In the genomic region with DNA sequence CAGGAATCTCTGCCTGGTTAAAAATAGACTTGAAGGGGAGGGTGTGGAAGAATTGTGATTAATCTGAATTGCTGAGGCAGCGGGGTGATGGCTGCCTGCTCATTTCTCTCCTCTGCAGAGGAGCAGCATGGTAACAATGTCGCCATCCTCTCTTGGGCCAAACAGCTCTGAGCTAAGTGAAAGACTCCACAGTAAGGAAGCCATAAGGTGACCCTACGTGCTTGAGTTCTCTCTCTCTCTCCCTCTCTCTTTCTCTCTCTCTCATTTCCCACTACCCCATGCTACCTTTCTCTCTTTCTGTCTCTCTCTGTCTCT, we compare ENCODE assay signal across 18 mouse cellular contexts. TPM values are rescaled to one million over a fixed set of nuclear protein-coding genes. Genes with fewer than 3 reads are reported as not detected.
DNase-seq lines count a peak whose midpoint lies in the region; ATAC-seq lines count a peak whose summit lies in the region.
"Had no signal": no experiment of that assay in that cellular context is flagged by ENCODE, and none has a peak within 500 bp of the region (broad histone marks: within the 10 kb centered on the region; RNA-seq: fewer than 3 reads in every experiment).

No protein-coding gene starts in this region.

- no peak overlapping the region for H3K27ac ChIP-seq in forebrain, embryonic 12.5 days
- no peak overlapping the region for H3K27ac ChIP-seq in forebrain, embryonic 10.5 days
- peak overlapping the region; percentile 52; the same call in 1 of the 2 replicates for H3K27ac ChIP-seq in neural tube, embryonic 13.5 days (replicated peaks)
- H3K27ac ChIP-seq in midbrain, embryonic 13.5 days, result peak overlapping the region; percentile 67
- no peak overlapping the region for H3K27ac ChIP-seq in heart, embryonic 10.5 days
- H3K27ac ChIP-seq: embryonic facial prominence, embryonic 13.5 days; heart, embryonic 15.5 days had no signal

- H3K9ac ChIP-seq in forebrain, embryonic 12.5 days, result no peak overlapping the region
- H3K9ac ChIP-seq in neural tube, embryonic 13.5 days, result peak overlapping the region; percentile 26; the same call in 1 of the 2 replicates
- no peak overlapping the region for H3K9ac ChIP-seq in midbrain, embryonic 13.5 days (replicated peaks)
- H3K9ac ChIP-seq: embryonic facial prominence, embryonic 13.5 days; heart, embryonic 15.5 days had no signal

- ATAC-seq in forebrain, embryonic 12.5 days (ENCODE audit: low FRiP score), result peak; percentile 11; the same call in 1 of the 2 replicates
- ATAC-seq in neural tube, embryonic 13.5 days (ENCODE audit: low read depth), result peak; percentile 40; the same call in 1 of the 2 replicates
- ATAC-seq in midbrain, embryonic 13.5 days, result peak; percentile 60

- DNase-seq in forebrain, embryonic 10.5 days (ENCODE audit: extremely low spot score, low spot score), result no peak
- DNase-seq in neural tube, embryonic 10.5 days (ENCODE audit: extremely low spot score, low spot score), result no peak
- DNase-seq in spleen, adult 12 weeks (ENCODE audit: low spot score), result no peak
- no peak for DNase-seq in cerebellum, postnatal 25 days
- DNase-seq in heart, embryonic 10.5 days (ENCODE audit: low spot score), result no peak
- DNase-seq: adrenal gland, adult 2 months; cerebellum, adult 9-11 months; kidney, adult 11 months; lung, adult 2 months; thymus, postnatal 25 days had no signal

- H3K27me3 ChIP-seq in forebrain, embryonic 12.5 days, result no peaks in the 10 kb centered on the region
- H3K27me3 ChIP-seq in forebrain, embryonic 10.5 days (ENCODE audit: poor library complexity, severe bottlenecking), result no peaks in the 10 kb centered on the region
- no peaks in the 10 kb centered on the region for H3K27me3 ChIP-seq in neural tube, embryonic 13.5 days
- H3K27me3 ChIP-seq in midbrain, embryonic 13.5 days, result no peaks in the 10 kb centered on the region
- H3K27me3 ChIP-seq in heart, embryonic 10.5 days (ENCODE audit: insufficient read depth, poor library complexity, severe bottlenecking), result no peaks in the 10 kb centered on the region
- H3K27me3 ChIP-seq: embryonic facial prominence, embryonic 13.5 days; heart, embryonic 15.5 days had no signal

- 78% methylated on average over 3 of the region's 3 CpGs for WGBS in forebrain, embryonic 12.5 days
- WGBS in forebrain, embryonic 10.5 days, result 84% methylated on average over 3 of the region's 3 CpGs
- 47% methylated on average over 3 of the region's 3 CpGs for WGBS in neural tube, embryonic 13.5 days
- WGBS in midbrain, embryonic 13.5 days, result 54% methylated on average over 3 of the region's 3 CpGs
- WGBS in heart, embryonic 10.5 days, result 70% methylated on average over 3 of the region's 3 CpGs

- no peaks in the 10 kb centered on the region for H3K36me3 ChIP-seq in forebrain, embryonic 12.5 days (replicated peaks)
- H3K36me3 ChIP-seq in forebrain, embryonic 10.5 days (replicated peaks), result no peaks in the 10 kb centered on the region
- H3K36me3 ChIP-seq in neural tube, embryonic 13.5 days, result no peaks in the 10 kb centered on the region
- no peaks in the 10 kb centered on the region for H3K36me3 ChIP-seq in midbrain, embryonic 13.5 days
- H3K36me3 ChIP-seq in heart, embryonic 10.5 days, result peaks cover 3% of the 10 kb centered on the region; the same call in 1 of the 2 replicates
- H3K36me3 ChIP-seq: embryonic facial prominence, embryonic 13.5 days; heart, embryonic 15.5 days had no signal

- H3K9me3 ChIP-seq in forebrain, embryonic 12.5 days, result no peaks in the 10 kb centered on the region
- H3K9me3 ChIP-seq in forebrain, embryonic 10.5 days, result no peaks in the 10 kb centered on the region
- no peaks in the 10 kb centered on the region for H3K9me3 ChIP-seq in neural tube, embryonic 13.5 days
- H3K9me3 ChIP-seq in midbrain, embryonic 13.5 days, result no peaks in the 10 kb centered on the region
- no peaks in the 10 kb centered on the region for H3K9me3 ChIP-seq in heart, embryonic 10.5 days
- H3K9me3 ChIP-seq: embryonic facial prominence, embryonic 13.5 days; heart, embryonic 15.5 days had no signal

- no peaks in the 10 kb centered on the region for H3K4me1 ChIP-seq in forebrain, embryonic 12.5 days
- no peaks in the 10 kb centered on the region for H3K4me1 ChIP-seq in forebrain, embryonic 10.5 days
- H3K4me1 ChIP-seq in neural tube, embryonic 13.5 days (replicated peaks), result peaks cover 7% of the 10 kb centered on the region
- peaks cover 6% of the 10 kb centered on the region for H3K4me1 ChIP-seq in midbrain, embryonic 13.5 days (replicated peaks)
- peaks cover 9% of the 10 kb centered on the region; the same call in 1 of the 2 replicates for H3K4me1 ChIP-seq in heart, embryonic 10.5 days
- H3K4me1 ChIP-seq: megakaryocyte, embryonic 14.5 days had no signal

- H3K4me3 ChIP-seq in forebrain, embryonic 12.5 days (replicated peaks), result no peak overlapping the region
- H3K4me3 ChIP-seq in forebrain, embryonic 10.5 days, result no peak overlapping the region
- no peak overlapping the region for H3K4me3 ChIP-seq in neural tube, embryonic 13.5 days
- H3K4me3 ChIP-seq in midbrain, embryonic 13.5 days (replicated peaks), result no peak overlapping the region
- no peak overlapping the region for H3K4me3 ChIP-seq in heart, embryonic 10.5 days
- H3K4me3 ChIP-seq: embryonic facial prominence, embryonic 13.5 days; heart, embryonic 15.5 days; megakaryocyte, embryonic 14.5 days; myocyte had no signal

- H3K4me2 ChIP-seq in forebrain, embryonic 12.5 days, result no peak overlapping the region
- H3K4me2 ChIP-seq in neural tube, embryonic 13.5 days, result no peak overlapping the region
- H3K4me2 ChIP-seq in midbrain, embryonic 13.5 days (replicated peaks), result peak overlapping the region; percentile 32
- H3K4me2 ChIP-seq: embryonic facial prominence, embryonic 13.5 days; heart, embryonic 15.5 days; liver, embryonic 11.5 days had no signal

RNA-seq across cellular contexts. Expression of a gene that starts 15.0 kb away (rescaled TPM):
- polyA plus RNA-seq in forebrain, embryonic 12.5 days (2016; fragmentation: Nextera tagmentation; extraction: Ambion mirVana), result 1.3 and 1.4 TPM in 2 replicates
- polyA plus RNA-seq in forebrain, embryonic 10.5 days (2016; fragmentation: Nextera tagmentation; extraction: Ambion mirVana), result 0.89 and 1.1 TPM in 2 replicates
- polyA plus RNA-seq in neural tube, embryonic 13.5 days (2015; fragmentation: Nextera tagmentation; extraction: Ambion mirVana), result 3.1 and 3.4 TPM in 2 replicates
- polyA plus RNA-seq in midbrain, embryonic 13.5 days (2015; fragmentation: Nextera tagmentation; extraction: Ambion mirVana), result 1.8 and 2.0 TPM in 2 replicates
- polyA plus RNA-seq in heart, embryonic 10.5 days (2016; fragmentation: Nextera tagmentation; extraction: Ambion mirVana), result 3.6 and 4.2 TPM in 2 replicates

Comparison
In these comparisons a context has a peak if more than half of its experiments do, and no peak if none do; other contexts are left out.
1. H3K27ac ChIP-seq: peak in neural tube, embryonic 13.5 days (single experiment) and midbrain, embryonic 13.5 days (single experiment); none in forebrain, embryonic 12.5 days (single experiment), forebrain, embryonic 10.5 days (single experiment) and heart, embryonic 10.5 days (single experiment).
2. Peak in every context shown above with its lines, with median percentiles within 50 percentile points of each other: ATAC-seq.